8 mouse cellular contexts compared by ENCODE assay signal in the genomic region with DNA sequence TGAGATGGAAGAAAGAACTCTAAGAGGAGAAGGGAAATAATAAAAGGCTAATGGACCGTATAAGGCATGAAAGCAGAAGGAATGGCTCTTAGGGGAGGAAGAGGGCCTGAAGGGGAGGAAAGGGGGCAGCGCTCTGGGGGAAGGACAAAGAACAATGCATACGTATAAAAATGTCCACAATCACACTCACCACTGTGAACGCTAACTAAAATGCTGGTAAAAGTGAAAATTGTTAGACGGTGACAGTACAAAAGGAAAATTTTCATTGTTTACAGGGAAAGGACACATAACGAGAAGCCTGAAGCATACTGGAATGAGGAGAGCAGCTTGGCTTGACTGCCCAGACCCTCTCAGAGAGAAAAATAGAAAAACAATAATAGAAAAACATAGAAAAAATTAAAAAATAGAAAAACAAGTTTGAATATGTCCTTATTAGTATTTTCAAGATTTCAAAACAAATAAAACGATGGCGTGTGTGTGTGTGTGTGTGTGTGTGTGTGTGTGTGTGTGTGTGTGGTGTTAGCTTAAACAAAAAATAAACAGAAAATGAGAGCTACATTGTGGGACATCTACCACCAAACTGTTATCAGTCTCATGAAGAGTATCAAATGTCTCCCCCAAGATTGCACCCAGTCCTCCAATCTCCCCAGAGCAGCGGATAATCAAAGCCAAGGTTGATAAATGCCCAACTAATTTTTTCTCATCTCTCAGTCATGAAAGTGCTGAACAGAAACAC. TPM values are rescaled to one million over a fixed set of nuclear protein-coding genes. Genes with fewer than 3 reads are reported as not detected.
DNase-seq lines count a peak whose midpoint lies in the region; ATAC-seq lines count a peak whose summit lies in the region.

No protein-coding gene starts in this region.

- no peaks in the 10 kb centered on the region for H3K9me3 ChIP-seq in heart, embryonic 16.5 days (replicated peaks; ENCODE audit: control insufficient read depth, low read length)
- H3K9me3 ChIP-seq in midbrain, embryonic 16.5 days (replicated peaks; ENCODE audit: control insufficient read depth, low read length, poor library complexity, severe bottlenecking) = no peaks in the 10 kb centered on the region

- peak overlapping the region; percentile 39 for H3K4me3 ChIP-seq in heart, embryonic 16.5 days (ENCODE audit: low read length)
- 0 out of 2 replicates have a peak overlapping the region, but pooled peaks have one; percentile 2 for H3K4me3 ChIP-seq in brown adipose tissue, adult 24 weeks (ENCODE audit: insufficient read depth, low read depth, low read length)
- peak overlapping the region; percentile 26 for H3K4me3 ChIP-seq in midbrain, embryonic 16.5 days (ENCODE audit: low read depth, low read length)

- H3K36me3 ChIP-seq in heart, embryonic 16.5 days (ENCODE audit: control insufficient read depth, insufficient read depth) = no peaks in the 10 kb centered on the region
- no peaks in the 10 kb centered on the region for H3K36me3 ChIP-seq in midbrain, embryonic 16.5 days (ENCODE audit: control insufficient read depth, insufficient read depth, low read length)

- H3K27ac ChIP-seq in heart, embryonic 16.5 days (ENCODE audit: low read length) = peak overlapping the region; percentile 30; the same call in 1 of the 2 replicates
- peak overlapping the region; percentile 36; the same call in 1 of the 2 replicates for H3K27ac ChIP-seq in brown adipose tissue, adult 24 weeks (replicated peaks; ENCODE audit: low read depth, low read length)
- peak overlapping the region; percentile 69 for H3K27ac ChIP-seq in midbrain, embryonic 16.5 days (ENCODE audit: low read length)

- peak overlapping the region; percentile 55 for H3K4me2 ChIP-seq in heart, embryonic 16.5 days (ENCODE audit: low read depth, low read length)
- H3K4me2 ChIP-seq in midbrain, embryonic 16.5 days (ENCODE audit: low read length) = peak overlapping the region; percentile 49

- no peaks in the 10 kb centered on the region for H3K27me3 ChIP-seq in heart, embryonic 16.5 days (ENCODE audit: control insufficient read depth, insufficient read depth, low read length)
- H3K27me3 ChIP-seq in midbrain, embryonic 16.5 days (ENCODE audit: control insufficient read depth, insufficient read depth, low read depth, low read length) = no peaks in the 10 kb centered on the region

- intact Hi-C loops in heart, postnatal 36 days (cut with DNase I) = no loop called here
- intact Hi-C loops in left cerebral cortex, postnatal 10 days (cut with DNase I) = loop anchor here (10.0 kb wide), 1 partner anchor 159 kb away; no protein-coding TSS in a partner anchor

- no peak overlapping the region for H3K9ac ChIP-seq in heart, embryonic 16.5 days (ENCODE audit: low read length)
- peak overlapping the region; percentile 15; the same call in 1 of the 2 replicates for H3K9ac ChIP-seq in midbrain, embryonic 16.5 days (ENCODE audit: low read depth, low read length)

- H3K4me1 ChIP-seq in heart, embryonic 16.5 days (ENCODE audit: control insufficient read depth, insufficient read depth, low read length) = no peaks in the 10 kb centered on the region
- H3K4me1 ChIP-seq in brown adipose tissue, adult 24 weeks (ENCODE audit: control insufficient read depth, insufficient read depth, insufficient read length, low read length) = no peaks in the 10 kb centered on the region
- peaks cover 6% of the 10 kb centered on the region for H3K4me1 ChIP-seq in midbrain, embryonic 16.5 days (ENCODE audit: control insufficient read depth, insufficient read depth, low read length)

- DNase-seq in heart, postnatal 36 days = no peak
- no peak for DNase-seq in adrenal gland, adult 8-10 months
- no peak for DNase-seq in adrenal gland, adult (ENCODE audit: inconsistent age in 2 of 2, low spot score in 1 of 2)
- no peak for DNase-seq in left cerebral cortex, postnatal 10 days (ENCODE audit: extremely low spot score in 1 of 2, low spot score in 2 of 2)

- no peak for ATAC-seq in heart, embryonic 16.5 days (replicated peaks; ENCODE audit: extremely low read depth, insufficient read depth, low FRiP score)
- peak; percentile 0 for ATAC-seq in inflammation-experienced regulatory T-cells, adult 6 months
- peak; percentile 20; the same call in 1 of the 2 replicates for ATAC-seq in midbrain, embryonic 16.5 days

- WGBS in heart, embryonic 16.5 days = 71% methylated on average over 9 of the region's 9 CpGs
- 30% methylated on average over 9 of the region's 9 CpGs for WGBS in midbrain, embryonic 16.5 days

RNA-seq across cellular contexts. Expression of gene Ptprc, which starts 39.7 kb away (rescaled TPM):
- 9.9 and 27.3 TPM in 2 replicates for polyA plus RNA-seq in heart, embryonic 16.5 days (2015; fragmentation: Nextera tagmentation; extraction: Ambion mirVana)
- total RNA-seq in heart, postnatal 36 days (2021) = 1 to 10 TPM; 4.6 to 7.5 TPM
- 4.7 and 6.1 TPM in 2 replicates for polyA plus RNA-seq in brown adipose tissue, adult 24 weeks (2012; ENCODE audit: insufficient read depth, insufficient read length, missing spikeins)
- polyA plus RNA-seq in inflammation-experienced regulatory T-cells, adult 6 months (2017; shearing (Covaris generic)) = 1,000 to 10,000 TPM; 1,312 to 1,433 (median 1,346) TPM
- 0.56 and 0.59 TPM in 2 replicates for polyA plus RNA-seq in midbrain, embryonic 16.5 days (2015; fragmentation: Nextera tagmentation; extraction: Ambion mirVana)
- 10 to 100 TPM in 2 of 4 experiments, 1 to 10 TPM in 2; 6.8 to 18.3 (median 12.3) TPM for total RNA-seq in adrenal gland, adult 8-10 months (2022)
- total RNA-seq in left cerebral cortex, postnatal 10 days (2021) = 1 to 10 TPM; 2.3 to 2.7 TPM

Comparison
In these comparisons a context has a peak if more than half of its experiments do, and no peak if none do; other contexts are left out.
1. RNA of gene Ptprc, which starts 39.7 kb away (polyA plus RNA-seq): 1,312 to 1,433 TPM in inflammation-experienced regulatory T-cells, adult 6 months; 9.9 to 27.3 TPM in heart, embryonic 16.5 days, 4.7 to 6.1 TPM in brown adipose tissue, adult 24 weeks and 0.56 to 0.59 TPM in midbrain, embryonic 16.5 days; every median in the first group is over 10 times any median in the second.
2. Peak in every context shown above with its lines, with median percentiles within 50 percentile points of each other: H3K27ac ChIP-seq and H3K4me3 ChIP-seq.